ENCODE assay signal across 9 mouse cellular contexts in the genomic region with DNA sequence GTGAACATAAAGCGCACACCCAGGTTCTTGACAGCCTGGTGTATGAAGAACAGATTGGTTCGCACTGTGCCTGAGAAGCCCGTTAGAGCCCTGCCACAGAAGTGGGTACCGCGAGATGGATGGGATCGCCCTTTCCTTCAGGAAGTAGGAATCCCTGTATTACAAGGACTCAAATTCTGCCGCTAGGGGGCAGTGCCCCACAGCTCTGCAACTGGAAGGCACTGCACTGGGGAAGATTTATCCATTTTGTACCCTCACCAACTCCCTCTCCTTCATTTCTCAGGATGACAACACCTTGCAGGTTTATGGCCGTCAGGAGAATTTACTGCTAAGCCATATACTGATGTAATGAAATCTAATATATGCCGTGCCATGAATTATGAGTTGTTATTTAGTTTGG.
DNase-seq lines count a peak whose midpoint lies in the region; ATAC-seq and TF ChIP-seq lines count a peak whose summit lies in the region.
"Had no signal": no experiment of that assay in that cellular context is flagged by ENCODE, and none has a peak within 500 bp of the region (broad histone marks: within the 10 kb centered on the region; RNA-seq: fewer than 3 reads in every experiment).

No protein-coding gene starts in this region.

- H3K4me1 ChIP-seq in forebrain, postnatal 0 days (ENCODE audit: insufficient read depth), result no peaks in the 10 kb centered on the region
- H3K4me1 ChIP-seq in intestine, embryonic 14.5 days (replicated peaks; ENCODE audit: control insufficient read depth, insufficient read depth, low read length), result no peaks in the 10 kb centered on the region
- no peaks in the 10 kb centered on the region for H3K4me1 ChIP-seq in midbrain, postnatal 0 days (ENCODE audit: insufficient read depth, low read length)

- TF ChIP-seq CTCF in forebrain, postnatal 0 days (IDR thresholded peaks at IDR 0.05; ENCODE audit: low read depth), result peak; percentile 72
- peak; percentile 76 for TF ChIP-seq CTCF in midbrain, postnatal 0 days (IDR thresholded peaks at IDR 0.05)

- peak; percentile 33 for DNase-seq in cerebellum, adult 11 months
- peak; percentile 15 for DNase-seq in cerebellum, adult 11-12 months
- DNase-seq in forebrain, postnatal 0 days, result peak; percentile 71
- peak; percentile 83 for DNase-seq in intestine, embryonic 14.5 days (ENCODE audit: low spot score)
- peak; percentile 39 to 79 for DNase-seq in left cerebral cortex, postnatal 10 days (ENCODE audit: extremely low spot score in 1 of 2, low spot score in 2 of 2)
- peak; percentile 65 for DNase-seq in midbrain, postnatal 0 days (ENCODE audit: low spot score)
- DNase-seq in splenic B cell, adult 2 months (ENCODE audit: low read depth, low spot score), result peak; percentile 39

- no peaks in the 10 kb centered on the region for H3K36me3 ChIP-seq in forebrain, postnatal 0 days (ENCODE audit: insufficient read depth)
- H3K36me3 ChIP-seq in intestine, embryonic 14.5 days (ENCODE audit: control insufficient read depth, insufficient read depth, low read length), result no peaks in the 10 kb centered on the region
- no peaks in the 10 kb centered on the region for H3K36me3 ChIP-seq in midbrain, postnatal 0 days (ENCODE audit: insufficient read depth, low read length)
- H3K36me3 ChIP-seq in splenic B cell, adult 2 months (ENCODE audit: control insufficient read depth, insufficient read depth, low read length, poor library complexity, severe bottlenecking), result no peaks in the 10 kb centered on the region

- intact Hi-C loops in left cerebral cortex, postnatal 10 days (cut with DNase I), result no loop called here

- WGBS in forebrain, postnatal 0 days, result 38% methylated on average over 9 of the region's 9 CpGs
- 30% methylated on average over 9 of the region's 9 CpGs for WGBS in intestine, embryonic 14.5 days
- WGBS in midbrain, postnatal 0 days, result 35% methylated on average over 9 of the region's 9 CpGs

- no peaks in the 10 kb centered on the region for H3K27me3 ChIP-seq in forebrain, postnatal 0 days (ENCODE audit: insufficient read depth, low read length)
- no peaks in the 10 kb centered on the region for H3K27me3 ChIP-seq in intestine, embryonic 14.5 days (replicated peaks; ENCODE audit: control insufficient read depth, insufficient read depth, low read length)
- no peaks in the 10 kb centered on the region for H3K27me3 ChIP-seq in midbrain, postnatal 0 days (ENCODE audit: insufficient read depth, low read length)
- H3K27me3 ChIP-seq in splenic B cell, adult 2 months (ENCODE audit: control insufficient read depth, insufficient read depth, low read length, poor library complexity, severe bottlenecking), result no peaks in the 10 kb centered on the region

- H3K4me2 ChIP-seq in forebrain, postnatal 0 days (ENCODE audit: low read depth), result no peak overlapping the region
- no peak overlapping the region for H3K4me2 ChIP-seq in intestine, embryonic 14.5 days (ENCODE audit: low read length)
- H3K4me2 ChIP-seq in midbrain, postnatal 0 days (ENCODE audit: low read depth, low read length, poor library complexity, severe bottlenecking), result no peak overlapping the region

- H3K9me3 ChIP-seq in forebrain, postnatal 0 days (ENCODE audit: low read length), result no peaks in the 10 kb centered on the region
- no peaks in the 10 kb centered on the region for H3K9me3 ChIP-seq in intestine, embryonic 14.5 days (ENCODE audit: control insufficient read depth, low read length)
- no peaks in the 10 kb centered on the region for H3K9me3 ChIP-seq in midbrain, postnatal 0 days (ENCODE audit: low read length)

- no peak overlapping the region for H3K27ac ChIP-seq in forebrain, postnatal 0 days (ENCODE audit: low read depth, low read length)
- H3K27ac ChIP-seq in intestine, embryonic 14.5 days (ENCODE audit: low read depth), result no peak overlapping the region
- H3K27ac ChIP-seq in midbrain, postnatal 0 days (ENCODE audit: low read depth, low read length), result no peak overlapping the region

- H3K9ac ChIP-seq in forebrain, postnatal 0 days, result no peak overlapping the region
- no peak overlapping the region for H3K9ac ChIP-seq in intestine, embryonic 14.5 days (ENCODE audit: low read length)
- no peak overlapping the region for H3K9ac ChIP-seq in midbrain, postnatal 0 days (replicated peaks; ENCODE audit: low read length, poor library complexity, severe bottlenecking)

- H3K4me3 ChIP-seq in forebrain, postnatal 0 days (ENCODE audit: low read depth, low read length), result no peak overlapping the region
- no peak overlapping the region for H3K4me3 ChIP-seq in intestine, embryonic 14.5 days (ENCODE audit: low read depth, low read length)
- H3K4me3 ChIP-seq in midbrain, postnatal 0 days (ENCODE audit: low read depth, low read length), result no peak overlapping the region
- H3K4me3 ChIP-seq: myocyte had no signal

- ATAC-seq in cerebellum, adult (ENCODE audit: insufficient number of reproducible peaks, low FRiP score, low TSS enrichment), result no peak
- peak; percentile 69 for ATAC-seq in forebrain, postnatal 0 days
- 0 out of 2 replicates have a peak, but pooled peaks have one; percentile 19 for ATAC-seq in intestine, embryonic 14.5 days (replicated peaks; ENCODE audit: low FRiP score, low TSS enrichment, low read depth)
- no peak for ATAC-seq in midbrain, postnatal 0 days (ENCODE audit: low FRiP score)

Comparison
In these comparisons a context has a peak if more than half of its experiments do, and no peak if none do; other contexts are left out.
1. DNase-seq: peak in every context shown above with its lines; median percentile 83 in intestine, embryonic 14.5 days; 71 in forebrain, postnatal 0 days; 65 in midbrain, postnatal 0 days; 59 in left cerebral cortex, postnatal 10 days; 39 in splenic B cell, adult 2 months; 33 in cerebellum, adult 11 months; 15 in cerebellum, adult 11-12 months.
2. ATAC-seq: peak in forebrain, postnatal 0 days (single experiment) and intestine, embryonic 14.5 days (single experiment); none in cerebellum, adult (single experiment) and midbrain, postnatal 0 days (single experiment).